Mouse (Mus musculus): ENCODE measurements around the gene Gmppa.

Gmppa gene

GRCm38 (mm10) chr1:75456746-75457564, 21.2 kb downstream of the Gmppa start:
- peak in 1 of 2 experiments; percentile 53 for DNase-seq

GRCm38 (mm10) chr1:75457710-75458024, 21.9 kb downstream of the Gmppa start:
- no peak for DNase-seq

- DNase-seq, result peak; percentile 45 to 51
Measured at GRCm38 (mm10) chr1:75458025-75458788, 22.5 kb downstream of the Gmppa start.

GRCm38 (mm10) chr1:75458789-75459684, 23.3 kb downstream of the Gmppa start:
- DNase-seq, result peak in 1 of 2 experiments; percentile 44

GRCm38 (mm10) chr1:75460297-75460696, 24.6 kb downstream of the Gmppa start:
- no peak for DNase-seq

GRCm38 (mm10) chr1:75462636-75463035, 26.9 kb downstream of the Gmppa start:
- no peak for DNase-seq

- no peak for DNase-seq
Measured at GRCm38 (mm10) chr1:75463652-75464204, 28.0 kb downstream of the Gmppa start.

- DNase-seq, result peak; percentile 76 to 91
Measured at GRCm38 (mm10) chr1:75467215-75467927, 31.6 kb downstream of the Gmppa start.

GRCm38 (mm10) chr1:75469287-75469825, 33.6 kb downstream of the Gmppa start:
- DNase-seq, result no peak

GRCm38 (mm10) chr1:75476441-75476840, 40.7 kb downstream of the Gmppa start:
- no peak for DNase-seq

- peak; percentile 92 to 96 for DNase-seq
Measured at GRCm38 (mm10) chr1:75477264-75477965, 41.7 kb downstream of the Gmppa start.

GRCm38 (mm10) chr1:75477966-75478290, 42.2 kb downstream of the Gmppa start:
- DNase-seq, result peak in 1 of 2 experiments; percentile 38

- no peak for DNase-seq
Measured at GRCm38 (mm10) chr1:75478497-75478896, 42.8 kb downstream of the Gmppa start.

- peak; percentile 98 to 99 for DNase-seq
Measured at GRCm38 (mm10) chr1:75478916-75479634, 43.3 kb downstream of the Gmppa start, which contains the start of the genes Chpf and Tmem198. TSS of gene Chpf (minus strand) at chr1:75479307. TSS of gene Tmem198 (plus strand) at chr1:75479532.

- DNase-seq, result no peak
Measured at GRCm38 (mm10) chr1:75479635-75479989, 43.9 kb downstream of the Gmppa start.

GRCm38 (mm10) chr1:75480036-75480435, 44.3 kb downstream of the Gmppa start:
- peak; percentile 41 to 54 for DNase-seq

GRCm38 (mm10) chr1:75480735-75481134, 45.0 kb downstream of the Gmppa start:
- DNase-seq, result no peak

- no peak for DNase-seq
Measured at GRCm38 (mm10) chr1:75486561-75486960, 50.8 kb downstream of the Gmppa start.

- DNase-seq, result peak in 1 of 2 experiments; percentile 48
Measured at GRCm38 (mm10) chr1:75487040-75487404, 51.3 kb downstream of the Gmppa start.

- DNase-seq, result peak; percentile 86
Measured at GRCm38 (mm10) chr1:75487405-75488161, 51.9 kb downstream of the Gmppa start.
